Mouse (Mus musculus): ENCODE data around the gene Ctsa. TPM values are rescaled to one million over a fixed set of nuclear protein-coding genes. Genes with fewer than 3 reads are reported as not detected.
A peak's percentile ranks its signal among the peaks of the same experiment; 100 is the strongest.

Gene Ctsa
- total and polyA plus RNA-seq, 2 experiments: 112 to 279 TPM

GRCm38 (mm10) chr2:164787032-164787431, 45.6 kb upstream of the Ctsa start:
- H3K4me3 ChIP-seq (ENCODE audit: insufficient read depth, low read depth, low read length): no peak overlapping the region
- peaks cover 19% of the 10 kb centered on the region for H3K4me1 ChIP-seq (ENCODE audit: control insufficient read depth, insufficient read depth, low read length)
- H3K79me2 ChIP-seq (ENCODE audit: control insufficient read depth, insufficient read depth, low read length): no peaks in the 10 kb centered on the region
- H3K36me3 ChIP-seq (ENCODE audit: control insufficient read depth, insufficient read depth, low read length): no peaks in the 10 kb centered on the region; the same call in 1 of the 2 replicates
- no peak overlapping the region for H3K9ac ChIP-seq (ENCODE audit: low read depth, low read length)
- H3K27ac ChIP-seq (replicated peaks; ENCODE audit: insufficient read depth, low read depth, low read length): peak overlapping the region; percentile 7
- 79% methylated on average over 3 of the region's 3 CpGs for WGBS
- no peak for TF ChIP-seq CTCF (IDR thresholded peaks at IDR 0.05; ENCODE audit: low read depth, low read length)
- TF ChIP-seq POLR2A (IDR thresholded peaks at IDR 0.05; ENCODE audit: extremely low read depth, insufficient read depth, low read length): no peak
- no peaks in the 10 kb centered on the region for H3K27me3 ChIP-seq (ENCODE audit: control insufficient read depth, insufficient read depth, low read length)
- no peak for DNase-seq (ENCODE audit: extremely low read depth, low read depth, low spot score)

- Histone ChIP-seq H3K27ac (replicated peaks; ENCODE audit: insufficient read depth, low read depth, low read length) (no peak overlapping the region), H3K79me2 (ENCODE audit: control insufficient read depth, insufficient read depth, low read length) (no peaks in the 10 kb centered on the region), H3K36me3 (ENCODE audit: control insufficient read depth, insufficient read depth, low read length) (peaks cover 2% of the 10 kb centered on the region), H3K27me3 (ENCODE audit: control insufficient read depth, insufficient read depth, low read length) (no peaks in the 10 kb centered on the region), H3K4me3 (ENCODE audit: insufficient read depth, low read depth, low read length) (no peak overlapping the region), H3K9ac (ENCODE audit: low read depth, low read length) (no peak overlapping the region), H3K4me1 (ENCODE audit: control insufficient read depth, insufficient read depth, low read length) (peaks cover 19% of the 10 kb centered on the region)
- DNase-seq (ENCODE audit: extremely low read depth, low read depth, low spot score): no peak
- WGBS: 78% methylated on average over 10 of the region's 10 CpGs
- TF ChIP-seq POLR2A (IDR thresholded peaks at IDR 0.05; ENCODE audit: extremely low read depth, insufficient read depth, low read length) (no peak), CTCF (IDR thresholded peaks at IDR 0.05; ENCODE audit: low read depth, low read length) (no peak)
Observed at GRCm38 (mm10) chr2:164787779-164788178, 44.9 kb upstream of the Ctsa start.

GRCm38 (mm10) chr2:164788411-164788810, 44.3 kb upstream of the Ctsa start:
- 79% methylated on average over 4 of the region's 4 CpGs for WGBS
- no peaks in the 10 kb centered on the region for H3K27me3 ChIP-seq (ENCODE audit: control insufficient read depth, insufficient read depth, low read length)
- no peak overlapping the region for H3K9ac ChIP-seq (ENCODE audit: low read depth, low read length)
- no peak overlapping the region for H3K27ac ChIP-seq (replicated peaks; ENCODE audit: insufficient read depth, low read depth, low read length)
- H3K4me3 ChIP-seq (ENCODE audit: insufficient read depth, low read depth, low read length): no peak overlapping the region
- H3K4me1 ChIP-seq (ENCODE audit: control insufficient read depth, insufficient read depth, low read length): peaks cover 21% of the 10 kb centered on the region
- no peak for DNase-seq (ENCODE audit: extremely low read depth, low read depth, low spot score)
- H3K79me2 ChIP-seq (ENCODE audit: control insufficient read depth, insufficient read depth, low read length): no peaks in the 10 kb centered on the region
- peaks cover 4% of the 10 kb centered on the region for H3K36me3 ChIP-seq (ENCODE audit: control insufficient read depth, insufficient read depth, low read length)
- TF ChIP-seq POLR2A (IDR thresholded peaks at IDR 0.05; ENCODE audit: extremely low read depth, insufficient read depth, low read length) (no peak), CTCF (IDR thresholded peaks at IDR 0.05; ENCODE audit: low read depth, low read length) (no peak)

DNA sequence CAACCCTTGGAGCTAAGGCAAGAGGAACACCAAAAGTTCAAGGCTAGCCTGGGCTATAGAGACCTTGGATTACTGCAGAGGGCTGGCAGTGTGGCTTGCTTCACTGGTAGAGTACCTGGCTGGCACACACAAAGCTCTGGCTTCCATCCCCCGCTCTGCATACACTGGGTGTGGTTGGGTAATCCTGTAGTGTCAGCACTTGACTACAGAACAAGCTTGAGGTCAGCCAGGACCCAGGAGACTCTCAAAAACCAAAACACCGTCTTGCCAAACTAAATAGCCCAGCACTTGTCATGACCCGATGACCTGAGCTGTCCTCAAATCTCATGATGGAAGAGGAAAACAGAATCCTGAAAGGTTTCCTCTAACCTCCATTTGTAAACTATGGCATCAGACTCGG, 42.2 kb upstream of the Ctsa start:
- Histone ChIP-seq H3K79me2 (ENCODE audit: control insufficient read depth, insufficient read depth, low read length) (no peaks in the 10 kb centered on the region), H3K27ac (replicated peaks; ENCODE audit: insufficient read depth, low read depth, low read length) (no peak overlapping the region), H3K36me3 (ENCODE audit: control insufficient read depth, insufficient read depth, low read length) (peaks cover 7% of the 10 kb centered on the region), H3K9ac (ENCODE audit: low read depth, low read length) (no peak overlapping the region), H3K4me1 (ENCODE audit: control insufficient read depth, insufficient read depth, low read length) (peaks cover 21% of the 10 kb centered on the region), H3K27me3 (ENCODE audit: control insufficient read depth, insufficient read depth, low read length) (no peaks in the 10 kb centered on the region), H3K4me3 (ENCODE audit: insufficient read depth, low read depth, low read length) (no peak overlapping the region)
- WGBS: 18% methylated on average over 4 of the region's 4 CpGs
- no peak for TF ChIP-seq CTCF (IDR thresholded peaks at IDR 0.05; ENCODE audit: low read depth, low read length)
- TF ChIP-seq POLR2A (IDR thresholded peaks at IDR 0.05; ENCODE audit: extremely low read depth, insufficient read depth, low read length): no peak
- peak; percentile 99 for DNase-seq (ENCODE audit: extremely low read depth, low read depth, low spot score)

- no peak for DNase-seq (ENCODE audit: extremely low read depth, low read depth, low spot score)
- TF ChIP-seq CTCF (IDR thresholded peaks at IDR 0.05; ENCODE audit: low read depth, low read length) (no peak), POLR2A (IDR thresholded peaks at IDR 0.05; ENCODE audit: extremely low read depth, insufficient read depth, low read length) (no peak)
- Histone ChIP-seq H3K36me3 (ENCODE audit: control insufficient read depth, insufficient read depth, low read length) (peaks cover 11% of the 10 kb centered on the region), H3K27ac (replicated peaks; ENCODE audit: insufficient read depth, low read depth, low read length) (no peak overlapping the region), H3K4me3 (ENCODE audit: insufficient read depth, low read depth, low read length) (no peak overlapping the region), H3K9ac (ENCODE audit: low read depth, low read length) (no peak overlapping the region), H3K79me2 (ENCODE audit: control insufficient read depth, insufficient read depth, low read length) (no peaks in the 10 kb centered on the region), H3K27me3 (ENCODE audit: control insufficient read depth, insufficient read depth, low read length) (no peaks in the 10 kb centered on the region), H3K4me1 (ENCODE audit: control insufficient read depth, insufficient read depth, low read length) (peaks cover 16% of the 10 kb centered on the region)
- WGBS: 75% methylated on average over 18 of the region's 18 CpGs
Observed at GRCm38 (mm10) chr2:164791841-164792261, 40.8 kb upstream of the Ctsa start.

DNA sequence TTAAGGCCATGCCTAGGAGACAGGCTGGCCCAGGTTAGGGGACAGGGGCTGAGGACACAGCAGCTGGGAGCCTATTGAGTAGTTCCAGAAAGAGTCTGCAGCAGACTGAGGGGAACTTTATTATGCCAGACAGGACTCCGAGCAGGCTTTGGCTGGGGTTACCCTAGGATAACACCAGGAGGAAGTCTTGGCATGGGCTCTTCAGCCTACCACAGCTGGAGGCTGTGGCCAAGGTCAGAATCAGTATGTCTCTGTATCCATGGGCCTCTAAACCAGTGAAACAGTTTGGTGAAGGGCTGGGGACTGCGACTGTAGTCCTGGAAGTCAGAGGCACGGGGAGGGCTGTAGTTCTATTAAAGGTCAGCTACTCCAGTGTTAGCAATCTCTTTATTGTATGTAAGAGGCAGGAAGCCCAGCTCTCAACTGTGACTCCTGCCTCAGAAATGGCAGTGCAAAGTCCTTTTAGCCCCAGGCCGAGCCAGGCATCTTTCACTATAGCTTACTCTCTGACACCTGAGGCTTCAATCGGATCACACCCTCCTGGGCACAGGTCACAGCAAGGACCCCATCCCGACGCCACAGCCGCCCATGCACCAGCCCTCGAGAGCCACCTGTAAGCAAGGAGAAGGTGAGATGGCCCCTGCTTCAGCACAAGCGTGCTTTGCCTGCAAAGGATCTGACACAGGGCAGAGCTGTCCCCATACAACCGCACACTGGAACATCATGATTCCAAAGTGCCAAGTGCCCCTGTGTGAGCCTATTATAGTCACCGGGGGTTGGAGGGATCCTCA, 40.1 kb upstream of the Ctsa start:
- peaks cover 13% of the 10 kb centered on the region for H3K4me1 ChIP-seq (ENCODE audit: control insufficient read depth, insufficient read depth, low read length)

More for the DNA sequence above, 40.1 kb upstream of the Ctsa start:
- no peak overlapping the region for H3K9ac ChIP-seq (ENCODE audit: low read depth, low read length)
- peaks cover 16% of the 10 kb centered on the region for H3K36me3 ChIP-seq (ENCODE audit: control insufficient read depth, insufficient read depth, low read length)
- no peaks in the 10 kb centered on the region for H3K27me3 ChIP-seq (ENCODE audit: control insufficient read depth, insufficient read depth, low read length)
- DNase-seq (ENCODE audit: extremely low read depth, low read depth, low spot score): no peak
- no peaks in the 10 kb centered on the region for H3K79me2 ChIP-seq (ENCODE audit: control insufficient read depth, insufficient read depth, low read length)
- no peak overlapping the region for H3K27ac ChIP-seq (replicated peaks; ENCODE audit: insufficient read depth, low read depth, low read length)
- TF ChIP-seq CTCF (IDR thresholded peaks at IDR 0.05; ENCODE audit: low read depth, low read length): no peak
- no peak for TF ChIP-seq POLR2A (IDR thresholded peaks at IDR 0.05; ENCODE audit: extremely low read depth, insufficient read depth, low read length)
- no peak overlapping the region for H3K4me3 ChIP-seq (ENCODE audit: insufficient read depth, low read depth, low read length)
- WGBS: 77% methylated on average over 12 of the region's 12 CpGs

Data from liver, adult 2 months (tissue).